Mouse (Mus musculus): ENCODE measurements around the gene Plekha6.

GRCm38 (mm10) chr1:133161559-133161958, 2.5 kb upstream of the Plekha6 start:
- TF ChIP-seq GATA1 (IDR thresholded peaks at IDR 0.05; ENCODE audit: borderline replicate concordance, low read length), result no peak
- no peak for TF ChIP-seq FLI1 (IDR thresholded peaks at IDR 0.05; ENCODE audit: low read length)
